Mouse (Mus musculus) midbrain, embryonic 15.5 days (tissue): ENCODE data around the gene Fnip1. TPM values are rescaled to one million over a fixed set of nuclear protein-coding genes. Genes with fewer than 3 reads are reported as not detected.

Experiments
- ATAC-seq: fragments of 200-750 bp; cut with Nextera tagmentation; replicated peaks from 2 replicates; pipeline ENCODE4 v1.8.0; 2017; ENCODE audit warnings: moderate TSS enrichment
- H3K27ac ChIP-seq: fragments of 300-500 bp; sonication (generic); 2 replicates; pipeline ENCODE4 v1.5.1; 2015; ENCODE audit warnings: mild to moderate bottlenecking, inconsistent platforms
- H3K27me3 ChIP-seq: fragments of 300-500 bp; sonication (generic); replicated peaks from 2 replicates; pipeline ENCODE4 v1.6.1; 2015; ENCODE audit warnings: inconsistent platforms
- H3K36me3 ChIP-seq: fragments of 300-500 bp; sonication (generic); replicated peaks from 2 replicates; pipeline ENCODE4 v1.6.1; 2015; ENCODE audit warnings: inconsistent platforms
- H3K4me1 ChIP-seq: fragments of 300-500 bp; sonication (generic); 2 replicates; pipeline ENCODE4 v1.6.1; 2015; ENCODE audit warnings: inconsistent platforms
- H3K4me2 ChIP-seq: fragments of 300-500 bp; sonication (generic); 2 replicates; pipeline ENCODE4 v1.6.1; 2015; ENCODE audit warnings: inconsistent platforms, mild to moderate bottlenecking, moderate library complexity
- H3K4me3 ChIP-seq: fragments of 300-500 bp; sonication (generic); 2 replicates; pipeline ENCODE4 v1.5.1; 2015; ENCODE audit warnings: mild to moderate bottlenecking, inconsistent platforms
- H3K9ac ChIP-seq: fragments of 300-500 bp; sonication (generic); 2 replicates; pipeline ENCODE4 v1.6.1; 2015; ENCODE audit warnings: mild to moderate bottlenecking, inconsistent platforms
- H3K9me3 ChIP-seq: fragments of 300-500 bp; sonication (generic); 2 replicates; pipeline ENCODE4 v1.6.1; 2016; ENCODE audit warnings: inconsistent platforms
- WGBS: fragments of 180-500 bp; shearing (Covaris S2); methylation state at CpG from one replicate; pipeline ENCODE4 v1.1.7; 2015; ENCODE audit warnings: mixed read lengths; 5-methylcytosine and 5-hydroxymethylcytosine counted together
- polyA plus RNA-seq: library from polyadenylated mRNA; unstranded; fragments of >200 nt; fragmentation: Nextera tagmentation; extraction: Ambion mirVana; gene quantifications from 2 replicates; pipeline ENCODE4 v1.2.1, GENCODE M21; 2015

Gene Fnip1
- polyA plus RNA-seq, 1 experiment from 2014 or later = 11.6 TPM

DNA sequence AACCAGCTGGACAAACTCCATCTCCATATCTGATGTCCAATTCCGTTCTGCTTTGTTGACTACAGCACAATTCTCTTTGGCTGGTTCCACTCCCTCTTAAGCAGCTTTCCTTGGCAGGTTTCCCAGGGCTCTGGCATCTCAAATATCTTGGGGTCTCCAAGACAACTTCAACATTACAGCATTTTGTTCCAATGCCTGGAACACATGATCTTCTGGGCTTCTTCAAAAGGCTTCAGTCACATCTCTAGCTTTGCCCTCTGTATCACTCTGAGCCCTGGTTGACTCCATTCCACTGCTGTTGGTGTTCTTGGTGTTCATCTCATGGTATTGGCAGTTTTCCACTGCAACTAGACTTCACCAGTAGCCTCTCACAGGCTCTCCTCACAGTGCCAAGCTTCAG, 92.4 kb downstream of the Fnip1 start:
- Histone ChIP-seq H3K27me3 (no peaks in the 10 kb centered on the region), H3K4me3 (no peak overlapping the region), H3K4me2 (no peak overlapping the region), H3K27ac (no peak overlapping the region), H3K4me1 (no peaks in the 10 kb centered on the region), H3K36me3 (no peaks in the 10 kb centered on the region), H3K9me3 (no peaks in the 10 kb centered on the region), H3K9ac (no peak overlapping the region)
- WGBS = 66% methylated on average over 1 of the region's 1 CpGs
- no peak for ATAC-seq

DNA sequence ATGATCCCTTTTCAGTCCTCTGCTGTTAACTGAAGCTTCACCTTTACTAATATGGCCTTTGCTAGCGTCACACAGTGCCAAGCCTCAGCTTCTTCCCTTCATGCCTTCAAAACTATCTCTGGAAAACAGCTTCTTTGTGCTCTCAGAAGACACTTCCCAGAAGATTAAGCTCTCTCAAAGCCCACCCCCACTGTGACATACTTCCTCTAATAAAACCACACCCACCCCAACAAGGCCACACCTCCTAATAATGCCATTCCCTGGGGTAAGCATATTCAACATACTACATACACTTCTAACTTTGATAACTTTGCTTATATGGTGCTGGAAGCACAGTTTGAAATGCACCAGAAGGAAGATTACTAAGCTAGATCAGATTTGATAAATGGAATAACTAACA, 92.9 kb downstream of the Fnip1 start:
- no peak for ATAC-seq
- no peaks in the 10 kb centered on the region for H3K27me3 ChIP-seq
- H3K36me3 ChIP-seq = no peaks in the 10 kb centered on the region
- no peaks in the 10 kb centered on the region for H3K9me3 ChIP-seq
- H3K27ac ChIP-seq = no peak overlapping the region
- H3K9ac ChIP-seq = no peak overlapping the region
- no peak overlapping the region for H3K4me3 ChIP-seq
- WGBS = 97% methylated on average over 1 of the region's 1 CpGs
- H3K4me2 ChIP-seq = no peak overlapping the region
- H3K4me1 ChIP-seq = no peaks in the 10 kb centered on the region

DNA sequence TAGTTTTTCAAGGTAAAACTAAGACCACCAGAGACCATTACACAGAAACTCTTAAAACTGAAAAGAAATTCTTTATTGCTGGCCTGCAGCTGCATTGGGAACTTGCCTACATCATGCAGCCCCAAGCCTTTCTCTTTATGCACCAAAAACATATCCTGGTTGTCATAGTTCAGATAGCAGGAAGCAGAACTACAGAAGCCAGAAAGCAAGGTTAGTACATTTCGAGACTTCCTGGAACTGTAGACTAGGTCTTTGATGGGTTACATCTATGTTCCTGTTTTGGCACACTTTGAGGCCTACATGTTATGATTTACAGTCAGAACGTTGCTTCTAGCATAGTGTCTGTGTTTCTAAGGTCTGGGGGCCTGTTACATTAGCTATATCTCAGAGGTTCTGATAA, 95.8 kb downstream of the Fnip1 start:
- no peak overlapping the region for H3K9ac ChIP-seq
- no peak for ATAC-seq
- no peak overlapping the region for H3K4me2 ChIP-seq
- H3K36me3 ChIP-seq = no peaks in the 10 kb centered on the region
- no peak overlapping the region for H3K4me3 ChIP-seq
- no peaks in the 10 kb centered on the region for H3K4me1 ChIP-seq
- no peaks in the 10 kb centered on the region for H3K9me3 ChIP-seq
- 89% methylated on average over 2 of the region's 2 CpGs for WGBS
- no peak overlapping the region for H3K27ac ChIP-seq
- no peaks in the 10 kb centered on the region for H3K27me3 ChIP-seq

DNA sequence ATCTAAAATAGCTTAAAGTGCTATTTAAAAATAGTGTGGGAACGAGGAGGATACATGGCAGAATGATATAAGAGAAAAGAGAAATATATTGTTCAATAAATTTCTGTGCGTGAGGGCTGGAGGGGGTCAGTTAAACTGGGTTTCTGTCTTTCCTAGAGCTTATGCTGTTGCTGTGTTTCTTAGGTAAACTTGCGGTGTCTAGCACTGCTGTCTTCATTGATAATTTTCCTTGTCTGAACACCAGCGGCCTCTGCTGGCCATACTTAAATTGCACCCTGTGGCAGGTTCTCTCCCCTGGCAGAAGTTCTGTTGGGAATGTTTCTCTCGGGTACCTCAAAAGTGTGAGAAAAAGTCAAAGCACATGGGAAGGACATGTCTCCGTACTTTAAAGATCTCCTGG, 96.9 kb downstream of the Fnip1 start:
- no peaks in the 10 kb centered on the region for H3K36me3 ChIP-seq
- H3K27ac ChIP-seq = no peak overlapping the region
- no peaks in the 10 kb centered on the region for H3K9me3 ChIP-seq
- H3K4me2 ChIP-seq = no peak overlapping the region
- no peaks in the 10 kb centered on the region for H3K4me1 ChIP-seq
- 54% methylated on average over 6 of the region's 6 CpGs for WGBS
- H3K27me3 ChIP-seq = no peaks in the 10 kb centered on the region
- no peak overlapping the region for H3K9ac ChIP-seq
- no peak overlapping the region for H3K4me3 ChIP-seq
- no peak for ATAC-seq

DNA sequence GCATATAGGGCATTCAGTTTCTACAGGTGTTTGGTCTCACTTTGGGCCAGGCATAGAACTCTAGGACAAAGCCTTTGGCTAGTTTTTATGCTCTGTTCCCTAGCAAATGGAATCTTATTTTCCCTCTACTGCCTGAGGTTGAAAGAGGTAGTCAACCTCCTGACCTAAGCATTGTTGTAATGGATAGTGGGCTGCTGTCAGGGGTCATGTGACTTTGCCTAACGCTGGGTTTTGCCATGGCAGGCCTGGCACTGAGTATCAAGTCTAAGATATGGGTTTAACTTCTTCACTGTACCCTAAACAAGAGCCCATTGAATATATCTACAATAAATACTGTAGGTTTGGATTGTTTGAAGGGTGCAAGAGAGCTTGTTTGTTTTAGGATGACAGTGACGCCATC, 101.0 kb downstream of the Fnip1 start:
- no peaks in the 10 kb centered on the region for H3K9me3 ChIP-seq
- H3K36me3 ChIP-seq = no peaks in the 10 kb centered on the region
- H3K4me2 ChIP-seq = no peak overlapping the region
- no peaks in the 10 kb centered on the region for H3K27me3 ChIP-seq
- no peaks in the 10 kb centered on the region for H3K4me1 ChIP-seq
- ATAC-seq = no peak
- H3K9ac ChIP-seq = no peak overlapping the region
- H3K27ac ChIP-seq = no peak overlapping the region
- no peak overlapping the region for H3K4me3 ChIP-seq
- 69% methylated on average over 2 of the region's 2 CpGs for WGBS

DNA sequence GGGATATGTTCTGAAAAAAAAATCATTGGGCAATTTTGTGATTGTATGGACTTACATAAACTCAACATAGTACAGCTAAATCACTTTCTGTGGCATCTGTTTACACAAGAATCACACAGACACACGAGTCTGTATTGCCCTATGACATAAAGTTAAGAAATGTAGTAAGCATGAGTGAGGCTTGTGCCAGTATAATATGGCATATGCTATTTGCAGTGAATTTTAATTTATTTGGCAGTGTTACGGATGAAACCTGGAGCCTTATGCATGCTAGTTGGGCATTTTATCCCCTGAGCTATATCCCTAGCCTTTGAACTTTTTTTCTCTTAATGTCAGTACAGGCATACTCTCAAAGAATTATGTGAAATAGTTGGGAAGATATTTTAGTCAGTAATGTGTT, 101.5 kb downstream of the Fnip1 start:
- WGBS = 77% methylated on average over 2 of the region's 2 CpGs
- Histone ChIP-seq H3K27me3 (no peaks in the 10 kb centered on the region), H3K4me2 (no peak overlapping the region), H3K27ac (no peak overlapping the region), H3K9ac (no peak overlapping the region), H3K9me3 (no peaks in the 10 kb centered on the region), H3K4me1 (no peaks in the 10 kb centered on the region), H3K36me3 (no peaks in the 10 kb centered on the region), H3K4me3 (no peak overlapping the region)
- no peak for ATAC-seq

DNA sequence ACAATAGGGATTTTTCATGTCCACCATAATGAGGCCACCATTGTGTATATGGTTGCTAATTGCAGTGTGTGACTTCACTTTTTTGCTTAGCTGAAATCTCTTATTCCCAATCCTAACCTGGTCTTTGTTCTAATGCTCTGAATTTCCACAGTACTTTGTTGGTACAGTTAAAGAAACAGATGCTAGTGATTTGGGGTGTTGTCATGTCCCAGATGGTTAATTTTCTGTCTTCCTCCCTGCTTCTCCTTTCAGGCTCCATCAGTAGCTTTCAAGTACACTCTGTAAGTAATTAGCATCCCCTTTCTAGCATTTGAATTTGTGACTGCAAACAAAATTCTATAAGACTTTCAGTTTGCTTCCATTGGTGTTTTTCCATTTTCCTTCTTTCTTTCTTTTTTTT, 102.3 kb downstream of the Fnip1 start:
- H3K4me1 ChIP-seq = no peaks in the 10 kb centered on the region
- H3K4me3 ChIP-seq = no peak overlapping the region
- no peak overlapping the region for H3K27ac ChIP-seq
- no peaks in the 10 kb centered on the region for H3K9me3 ChIP-seq
- H3K36me3 ChIP-seq = no peaks in the 10 kb centered on the region
- H3K9ac ChIP-seq = no peak overlapping the region
- H3K27me3 ChIP-seq = no peaks in the 10 kb centered on the region
- no peak overlapping the region for H3K4me2 ChIP-seq
- no peak for ATAC-seq

DNA sequence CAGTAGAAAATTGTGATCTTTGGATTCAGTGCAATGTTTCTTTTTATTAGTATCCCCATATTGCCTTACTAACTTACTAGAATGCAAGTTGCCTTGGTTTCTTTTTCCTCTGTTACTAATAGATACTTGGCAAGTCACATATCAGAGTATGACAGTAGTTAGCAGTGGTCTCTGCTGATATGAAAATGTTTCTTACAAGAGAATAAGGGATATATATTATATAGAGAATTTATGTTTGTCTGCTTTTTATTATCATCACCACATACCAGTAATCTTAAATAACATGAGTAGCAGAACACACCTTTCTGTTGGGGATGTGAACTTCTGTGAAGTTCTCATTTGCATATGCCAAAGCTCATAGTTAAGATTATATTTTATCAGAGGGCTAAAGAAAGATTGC, 104.4 kb downstream of the Fnip1 start:
- Histone ChIP-seq H3K36me3 (no peaks in the 10 kb centered on the region), H3K27ac (no peak overlapping the region), H3K27me3 (no peaks in the 10 kb centered on the region), H3K4me2 (no peak overlapping the region), H3K4me1 (no peaks in the 10 kb centered on the region), H3K9me3 (no peaks in the 10 kb centered on the region), H3K4me3 (no peak overlapping the region), H3K9ac (no peak overlapping the region)
- ATAC-seq = no peak

DNA sequence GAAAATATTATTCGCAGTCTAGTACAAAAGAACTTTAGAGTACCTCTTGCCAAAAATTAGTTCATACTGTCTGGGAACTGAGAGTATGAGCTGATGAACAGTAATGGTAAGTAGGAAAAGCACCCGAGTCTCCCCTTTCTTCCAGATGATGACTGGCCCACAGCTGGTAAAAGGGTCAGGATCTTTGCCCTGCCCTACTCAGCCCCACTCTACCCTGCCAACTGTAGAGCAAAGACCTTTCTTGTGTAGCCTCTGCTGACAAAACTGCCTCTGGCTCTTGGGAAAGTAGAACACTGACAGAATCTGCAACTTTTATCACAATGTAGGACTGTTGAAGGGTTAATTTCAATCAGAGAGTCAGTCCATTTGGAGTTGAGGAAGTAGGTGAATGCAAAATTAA, 117.0 kb downstream of the Fnip1 start:
- no peaks in the 10 kb centered on the region for H3K4me1 ChIP-seq
- WGBS = 94% methylated on average over 2 of the region's 2 CpGs
- ATAC-seq = no peak

DNA sequence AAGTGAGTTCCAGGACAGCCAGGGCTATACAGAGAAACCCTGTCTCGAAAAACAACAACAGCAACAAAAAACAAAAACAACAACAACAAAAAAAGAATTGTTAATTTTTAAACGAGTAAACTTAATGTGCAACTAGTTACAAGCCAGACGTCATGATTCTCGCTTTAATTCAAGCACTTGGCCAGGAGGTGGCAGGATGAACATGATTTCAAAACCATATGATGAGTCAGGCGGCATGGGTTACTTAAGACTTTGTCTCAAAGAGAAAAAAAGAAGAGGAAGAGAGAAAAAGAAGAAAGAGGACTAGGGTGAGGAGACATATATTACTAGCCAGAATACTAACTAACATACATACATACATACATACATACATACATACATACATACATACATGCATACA, 124.8 kb downstream of the Fnip1 start:
- no peak for ATAC-seq
- Histone ChIP-seq H3K4me2 (no peak overlapping the region), H3K9me3 (no peaks in the 10 kb centered on the region), H3K9ac (no peak overlapping the region), H3K4me3 (no peak overlapping the region), H3K36me3 (no peaks in the 10 kb centered on the region), H3K27me3 (no peaks in the 10 kb centered on the region), H3K27ac (no peak overlapping the region), H3K4me1 (no peaks in the 10 kb centered on the region)
- 87% methylated on average over 5 of the region's 5 CpGs for WGBS

More for the DNA sequence above, 117.0 kb downstream of the Fnip1 start:
- H3K9me3 ChIP-seq = no peaks in the 10 kb centered on the region
- H3K27ac ChIP-seq = no peak overlapping the region
- H3K36me3 ChIP-seq = no peaks in the 10 kb centered on the region
- no peaks in the 10 kb centered on the region for H3K27me3 ChIP-seq
- no peak overlapping the region for H3K4me2 ChIP-seq
- no peak overlapping the region for H3K9ac ChIP-seq
- no peak overlapping the region for H3K4me3 ChIP-seq

Other genes with a start within 250 kb of the Fnip1 start
- not detected in 2 replicates for gene Csf2, start 188.5 kb upstream of the Fnip1 start, polyA plus RNA-seq
- not detected in 2 replicates for gene Il3, start 170.9 kb upstream of the Fnip1 start, polyA plus RNA-seq
- gene Acsl6, start 134.4 kb upstream of the Fnip1 start, polyA plus RNA-seq = 42.7 and 44.0 TPM in 2 replicates
- gene Meikin, start 67.5 kb upstream of the Fnip1 start, polyA plus RNA-seq = not detected in 2 replicates
- 37.7 and 42.7 TPM in 2 replicates for gene Rapgef6, start 84.6 kb downstream of the Fnip1 start, polyA plus RNA-seq